Mouse (Mus musculus) forebrain, embryonic 10.5 days (tissue): ENCODE measurements around the gene Stk38. TPM values are rescaled to one million over a fixed set of nuclear protein-coding genes. Genes with fewer than 3 reads are reported as not detected.
"Not testable (repeated sequence)": the region's sequence is repeated elsewhere in the genome, so short reads cannot be mapped to it uniquely, and the experiment has no call there.

Experiments used
- DNase-seq: peaks from one replicate; pipeline ENCODE4 v3.0.0-alpha.2; 2017; ENCODE audit warnings: low spot score; ENCODE audit errors: extremely low spot score
- H3K27ac ChIP-seq: fragments of 300-500 bp; sonication (generic); 2 replicates; pipeline ENCODE4 v1.5.1; 2016; ENCODE audit warnings: mild to moderate bottlenecking
- H3K27me3 ChIP-seq: fragments of 300-500 bp; sonication (generic); 2 replicates; pipeline ENCODE4 v1.6.1; 2016; ENCODE audit warnings: mild to moderate bottlenecking; ENCODE audit not compliant: poor library complexity, severe bottlenecking
- H3K36me3 ChIP-seq: fragments of 300-500 bp; sonication (generic); replicated peaks from 2 replicates; pipeline ENCODE4 v1.6.1; 2016; ENCODE audit warnings: mild to moderate bottlenecking, moderate library complexity
- H3K4me1 ChIP-seq: fragments of 300-500 bp; sonication (generic); 2 replicates; pipeline ENCODE4 v1.6.1; 2016
- H3K4me3 ChIP-seq: fragments of 300-500 bp; sonication (generic); 2 replicates; pipeline ENCODE4 v1.5.1; 2016; ENCODE audit warnings: mild to moderate bottlenecking, moderate library complexity
- H3K9me3 ChIP-seq: fragments of 300-500 bp; sonication (generic); 2 replicates; pipeline ENCODE4 v1.6.1; 2016; ENCODE audit warnings: mild to moderate bottlenecking, moderate library complexity
- WGBS: fragments of 180-500 bp; shearing (Covaris S2); methylation state at CpG from one replicate; pipeline ENCODE4 v1.1.7; 2016; 5-methylcytosine and 5-hydroxymethylcytosine counted together
- polyA plus RNA-seq: library from polyadenylated mRNA; unstranded; fragments of >200 nt; fragmentation: Nextera tagmentation; extraction: Ambion mirVana; gene quantifications from 2 replicates; pipeline ENCODE4 v1.2.1, GENCODE M21; 2016

The Stk38 gene
- polyA plus RNA-seq, 1 experiment from 2014 or later = 117 TPM

DNA sequence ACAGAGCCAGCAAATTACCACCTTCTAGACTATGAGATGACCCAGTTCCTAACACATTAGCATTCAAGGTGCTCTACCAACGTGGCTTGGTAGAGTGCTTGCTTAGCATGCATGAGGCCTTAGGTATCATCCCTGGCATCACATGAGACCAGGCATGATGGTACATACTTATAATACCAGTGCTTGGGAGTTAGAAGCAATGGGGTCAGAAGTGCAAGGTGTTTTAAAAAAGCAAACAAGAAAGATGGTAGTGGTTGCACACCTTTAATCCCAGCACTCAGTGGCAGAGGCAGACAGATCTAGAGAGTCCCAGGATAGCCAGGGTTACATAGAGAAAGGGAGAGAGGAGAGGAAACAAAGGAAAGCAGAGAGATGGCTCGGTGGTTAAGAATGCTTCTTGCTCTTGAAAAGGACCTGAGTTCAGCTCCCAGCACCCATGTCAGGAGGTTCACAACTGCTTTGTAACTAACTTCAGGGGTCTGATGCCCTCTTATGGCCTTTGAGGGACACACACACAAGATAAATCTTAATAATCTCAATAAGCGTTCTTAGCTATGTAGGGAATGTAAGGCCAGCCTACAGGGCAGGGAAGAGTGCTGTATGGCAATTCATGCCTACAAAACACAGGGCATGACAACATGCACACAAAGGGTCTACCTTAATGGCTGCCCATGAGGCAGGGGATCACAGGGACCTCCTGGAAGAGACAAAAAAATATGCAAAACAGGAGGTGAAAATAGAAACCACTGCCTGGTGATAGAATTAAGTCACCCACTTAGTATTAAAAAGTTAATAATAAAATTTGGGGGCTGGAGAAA is 40.1 kb upstream of the Stk38 start:
- WGBS = 66% methylated on average over 3 of the region's 3 CpGs
- no peak for DNase-seq
- H3K4me1 ChIP-seq = 0 out of 2 replicates have a peak, but pooled peaks cover 5% of the 10 kb centered on the region
- H3K27ac ChIP-seq = no peak overlapping the region
- no peak overlapping the region for H3K4me3 ChIP-seq
- peaks cover 51% of the 10 kb centered on the region for H3K36me3 ChIP-seq
- no peaks in the 10 kb centered on the region for H3K9me3 ChIP-seq
- no peaks in the 10 kb centered on the region for H3K27me3 ChIP-seq

DNA sequence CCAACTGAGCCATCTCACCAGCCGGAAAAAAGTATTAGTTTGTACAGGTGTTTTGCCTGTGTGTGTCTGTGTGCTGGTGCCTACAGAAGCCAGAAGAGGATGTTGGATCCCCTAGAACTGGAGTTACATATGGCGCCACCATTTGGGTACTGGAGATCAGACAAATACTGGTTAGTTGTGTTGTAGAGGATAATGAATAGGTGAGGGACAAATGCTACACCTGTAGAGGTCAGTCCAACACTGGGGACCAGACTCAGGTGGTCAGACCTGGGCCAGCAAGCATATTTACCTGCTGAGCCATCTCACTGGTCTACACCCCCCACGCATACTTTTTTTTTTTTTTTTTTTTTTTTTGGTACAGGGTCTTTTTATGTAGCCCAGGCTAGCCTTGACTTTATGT is 39.1 kb upstream of the Stk38 start:
- H3K27me3 ChIP-seq = no peaks in the 10 kb centered on the region
- no peaks in the 10 kb centered on the region for H3K9me3 ChIP-seq
- H3K4me1 ChIP-seq = 0 out of 2 replicates have a peak, but pooled peaks cover 5% of the 10 kb centered on the region
- no peak for DNase-seq
- no peak overlapping the region for H3K4me3 ChIP-seq
- no peak overlapping the region for H3K27ac ChIP-seq
- H3K36me3 ChIP-seq = peaks cover 62% of the 10 kb centered on the region
- WGBS = 90% methylated on average over 3 of the region's 3 CpGs

DNA sequence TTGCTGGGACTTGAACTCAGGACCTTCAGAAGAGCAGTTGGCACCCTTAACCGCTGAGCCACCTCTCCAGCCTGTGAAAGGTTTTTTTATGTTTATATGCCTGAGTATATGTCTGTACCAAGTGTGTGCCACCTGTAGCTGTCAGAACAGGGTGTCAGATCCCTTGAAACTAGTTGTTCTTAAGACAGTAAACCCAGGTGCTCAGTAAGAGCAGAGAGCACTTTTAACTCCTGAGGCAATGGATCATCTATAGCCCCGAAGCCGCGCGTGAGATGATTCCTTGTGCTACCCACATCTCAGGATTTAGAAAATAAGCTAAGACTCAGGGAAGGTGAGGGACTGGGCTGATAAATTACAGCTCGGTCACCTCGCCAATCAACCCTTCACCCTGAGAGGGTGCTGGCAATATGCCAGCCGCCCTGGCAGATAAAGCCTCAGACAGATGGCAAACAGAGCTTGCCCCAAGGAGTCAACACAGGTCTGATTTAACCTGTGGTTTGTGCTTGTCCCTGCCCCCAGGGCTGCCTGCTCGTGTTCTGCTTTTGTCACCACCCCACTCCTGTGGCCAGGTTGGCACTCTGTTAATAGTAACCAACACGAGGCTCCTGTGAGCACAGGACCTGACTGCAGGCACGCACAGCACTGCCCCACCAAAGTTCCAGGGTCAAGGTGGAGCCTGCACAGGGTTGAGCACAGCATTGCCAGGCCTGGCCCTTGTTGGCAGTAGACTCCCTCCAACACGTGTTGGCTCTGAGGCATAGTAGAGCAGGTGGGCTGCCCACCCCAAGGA is 38.1 kb upstream of the Stk38 start:
- 0 out of 2 replicates have a peak, but pooled peaks cover 5% of the 10 kb centered on the region for H3K4me1 ChIP-seq
- no peaks in the 10 kb centered on the region for H3K9me3 ChIP-seq
- WGBS = 83% methylated on average over 12 of the region's 12 CpGs
- peak; percentile 34 for DNase-seq
- H3K27me3 ChIP-seq = no peaks in the 10 kb centered on the region
- H3K36me3 ChIP-seq = peaks cover 69% of the 10 kb centered on the region
- H3K27ac ChIP-seq = no peak overlapping the region
- H3K4me3 ChIP-seq = no peak overlapping the region

- H3K4me1 ChIP-seq = no peaks in the 10 kb centered on the region
- no peak for DNase-seq
- H3K27ac ChIP-seq = no peak overlapping the region
- no peaks in the 10 kb centered on the region for H3K9me3 ChIP-seq
- no peaks in the 10 kb centered on the region for H3K27me3 ChIP-seq
- 80% methylated on average over 1 of the region's 1 CpGs for WGBS
- H3K4me3 ChIP-seq = no peak overlapping the region
- H3K36me3 ChIP-seq = peaks cover 79% of the 10 kb centered on the region
Measured at GRCm38 (mm10) chr17:29044925-29045319, 37.1 kb upstream of the Stk38 start.

GRCm38 (mm10) chr17:29044146-29044924 is 36.5 kb upstream of the Stk38 start:
- Histone ChIP-seq H3K4me3 (no peak overlapping the region), H3K27me3 (no peaks in the 10 kb centered on the region), H3K36me3 (peaks cover 85% of the 10 kb centered on the region), H3K27ac (no peak overlapping the region), H3K4me1 (no peaks in the 10 kb centered on the region), H3K9me3 (no peaks in the 10 kb centered on the region)
- 88% methylated on average over 6 of the region's 6 CpGs for WGBS
- peak; percentile 31 for DNase-seq

DNA sequence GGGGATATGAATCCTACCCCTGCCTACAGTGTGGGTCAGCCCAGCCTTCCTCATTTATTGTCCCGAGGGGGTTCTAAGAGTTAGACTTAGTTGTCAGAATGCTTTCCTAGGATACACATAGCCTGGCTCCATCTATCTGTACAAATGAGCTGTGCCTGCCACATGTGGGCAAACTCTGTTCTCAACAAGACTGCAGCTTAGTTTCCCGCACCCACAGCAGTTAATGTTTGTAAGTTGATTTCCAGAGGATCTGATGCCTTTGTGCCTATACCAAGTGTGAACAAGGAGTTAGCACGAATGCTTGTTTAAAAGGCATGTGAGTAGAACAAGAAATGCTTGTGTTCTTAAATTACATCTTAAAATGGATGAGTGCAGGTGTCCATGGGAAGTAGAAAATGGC is 35.8 kb upstream of the Stk38 start:
- H3K4me3 ChIP-seq = no peak overlapping the region
- H3K36me3 ChIP-seq = peaks cover 93% of the 10 kb centered on the region
- H3K9me3 ChIP-seq = no peaks in the 10 kb centered on the region
- no peaks in the 10 kb centered on the region for H3K27me3 ChIP-seq
- no peak overlapping the region for H3K27ac ChIP-seq
- no peaks in the 10 kb centered on the region for H3K4me1 ChIP-seq
- no peak for DNase-seq
- WGBS = 89% methylated on average over 3 of the region's 3 CpGs

- Histone ChIP-seq H3K4me1 (peaks cover 1% of the 10 kb centered on the region; the same call in 1 of the 2 replicates), H3K4me3 (no peak overlapping the region), H3K27ac (no peak overlapping the region), H3K9me3 (no peaks in the 10 kb centered on the region), H3K27me3 (no peaks in the 10 kb centered on the region), H3K36me3 (peaks cover 97% of the 10 kb centered on the region)
- no peak for DNase-seq
Measured at GRCm38 (mm10) chr17:29042569-29042968, 34.8 kb upstream of the Stk38 start.

DNA sequence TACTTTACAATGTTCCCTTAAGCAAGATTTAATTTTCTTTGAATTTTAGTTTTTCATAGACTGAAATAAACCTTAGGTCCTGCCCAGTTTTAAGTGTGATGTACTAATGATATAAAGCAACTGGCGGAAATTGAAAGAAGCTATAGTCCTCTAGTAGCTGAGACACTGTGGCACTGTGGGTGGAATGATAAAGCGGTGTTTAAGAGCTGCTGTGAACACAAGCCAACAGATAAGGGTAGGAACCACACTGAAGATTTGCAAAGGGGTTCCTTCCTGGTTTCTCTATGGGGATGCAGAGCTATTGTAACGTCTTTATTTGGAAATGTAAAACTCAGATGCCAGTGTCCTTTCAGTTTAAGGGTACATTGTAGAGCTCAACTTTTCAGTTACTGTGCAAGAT is 33.8 kb upstream of the Stk38 start:
- WGBS = 95% methylated on average over 3 of the region's 3 CpGs

DNA sequence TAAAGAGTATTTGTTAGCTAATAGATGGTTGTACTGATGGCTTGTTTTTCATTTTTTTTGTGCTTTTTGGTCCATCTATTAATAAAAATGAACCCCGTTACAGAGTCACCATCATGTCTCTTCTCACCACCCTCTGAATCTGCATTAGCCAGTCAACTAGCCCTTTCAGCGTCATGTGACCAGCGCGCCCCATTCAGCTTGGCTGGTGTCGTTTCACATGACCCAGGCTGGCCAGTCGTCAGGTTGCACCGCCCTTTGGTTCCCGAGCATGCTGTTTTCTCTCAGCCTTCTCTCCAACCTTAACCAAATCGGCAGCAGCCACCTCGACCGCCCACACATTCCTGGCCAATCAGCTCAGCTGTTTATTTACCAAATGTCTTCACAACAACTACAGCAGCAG is 31.6 kb upstream of the Stk38 start:
- H3K4me3 ChIP-seq = no peak overlapping the region
- no peaks in the 10 kb centered on the region for H3K9me3 ChIP-seq
- peaks cover 95% of the 10 kb centered on the region for H3K36me3 ChIP-seq
- no peaks in the 10 kb centered on the region for H3K27me3 ChIP-seq
- H3K27ac ChIP-seq = no peak overlapping the region
- peaks cover 28% of the 10 kb centered on the region for H3K4me1 ChIP-seq
- WGBS = 81% methylated on average over 11 of the region's 11 CpGs
- DNase-seq = no peak

More for the DNA sequence above, 33.8 kb upstream of the Stk38 start:
- peaks cover 97% of the 10 kb centered on the region for H3K36me3 ChIP-seq
- not testable (repeated sequence) for H3K4me3 ChIP-seq, H3K27me3 ChIP-seq, H3K4me1 ChIP-seq, H3K27ac ChIP-seq, DNase-seq, H3K9me3 ChIP-seq

DNA sequence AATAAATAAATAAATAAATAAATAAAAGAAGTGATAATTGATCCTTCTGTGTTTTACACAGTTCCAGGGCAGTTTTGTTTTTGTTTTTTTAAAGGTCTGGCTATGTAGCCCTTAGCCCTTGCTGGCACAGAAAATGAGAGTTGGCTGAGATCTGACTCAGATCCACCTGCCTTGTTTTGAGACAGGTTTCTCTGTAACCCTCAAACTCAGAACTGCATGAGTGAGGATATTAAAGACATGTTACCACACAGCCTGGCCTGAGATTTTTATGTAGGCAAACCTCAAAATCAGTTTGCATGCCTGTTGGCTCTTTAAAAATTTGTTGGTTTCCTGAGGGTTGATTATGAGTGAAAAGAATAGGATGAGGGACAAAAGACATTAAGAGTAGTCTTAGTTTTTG is 27.7 kb upstream of the Stk38 start:
- H3K9me3 ChIP-seq = no peaks in the 10 kb centered on the region
- no peak overlapping the region for H3K27ac ChIP-seq
- H3K4me1 ChIP-seq = peaks cover 39% of the 10 kb centered on the region
- H3K27me3 ChIP-seq = no peaks in the 10 kb centered on the region
- H3K4me3 ChIP-seq = peak overlapping the region; percentile 80
- peaks cover 67% of the 10 kb centered on the region for H3K36me3 ChIP-seq
- DNase-seq = no peak

DNA sequence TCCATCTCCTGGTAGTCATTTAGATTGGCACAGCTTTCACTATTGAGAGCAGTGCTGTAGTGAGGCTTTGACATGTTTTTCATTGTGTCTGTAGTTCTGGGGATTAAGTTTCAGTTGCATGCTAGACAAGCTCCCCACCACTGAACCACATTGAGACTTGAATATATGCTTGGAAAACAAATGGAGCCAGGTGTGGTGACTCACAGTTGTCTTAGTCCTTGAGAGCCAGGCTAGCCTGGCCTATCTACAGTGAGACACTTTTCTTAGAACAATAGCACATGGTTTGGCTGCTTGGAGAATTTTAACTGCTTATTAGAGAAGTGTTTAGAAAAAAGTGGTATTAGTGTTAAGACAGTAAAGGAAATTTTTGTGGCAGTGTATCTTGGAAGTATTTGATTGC is 26.5 kb upstream of the Stk38 start:
- Histone ChIP-seq H3K36me3 (peaks cover 55% of the 10 kb centered on the region), H3K27ac (peak overlapping the region; percentile 99; the same call in 1 of the 2 replicates), H3K4me3 (peak overlapping the region; percentile 80), H3K9me3 (no peaks in the 10 kb centered on the region), H3K4me1 (peaks cover 39% of the 10 kb centered on the region), H3K27me3 (no peaks in the 10 kb centered on the region)
- no peak for DNase-seq

- Histone ChIP-seq H3K36me3 (peaks cover 48% of the 10 kb centered on the region), H3K9me3 (no peaks in the 10 kb centered on the region), H3K27ac (peak overlapping the region; percentile 99), H3K4me1 (peaks cover 39% of the 10 kb centered on the region), H3K4me3 (peak overlapping the region; percentile 80), H3K27me3 (no peaks in the 10 kb centered on the region)
- no peak for DNase-seq
- WGBS = under 1% methylated on average over 6 of the region's 6 CpGs
Measured at GRCm38 (mm10) chr17:29033569-29034061, 25.8 kb upstream of the Stk38 start.
